Mouse (Mus musculus): ENCODE data around the gene E2f1. TPM values are rescaled to one million over a fixed set of nuclear protein-coding genes. Genes with fewer than 3 reads are reported as not detected.

The E2f1 gene
- polyA plus RNA-seq, 1 experiment from 2014 or later: 5.7 TPM

- DNase-seq (ENCODE audit: low spot score): no peak
- no peaks in the 10 kb centered on the region for H3K9me3 ChIP-seq (ENCODE audit: control insufficient read depth, low read length)
- H3K27me3 ChIP-seq (ENCODE audit: control insufficient read depth, insufficient read depth, low read length): no peaks in the 10 kb centered on the region
- peaks cover 5% of the 10 kb centered on the region for H3K4me1 ChIP-seq (replicated peaks; ENCODE audit: control insufficient read depth, insufficient read depth)
- no peak for ATAC-seq (ENCODE audit: low FRiP score, low TSS enrichment)
- 36% methylated on average over 8 of the region's 8 CpGs for WGBS
- TF ChIP-seq CTCF (IDR thresholded peaks at IDR 0.05; ENCODE audit: low read depth): no peak
- no peak for TF ChIP-seq EP300 (optimal IDR thresholded peaks at IDR 0.05)
- H3K36me3 ChIP-seq (ENCODE audit: control insufficient read depth, insufficient read depth, low read length): peaks cover 3% of the 10 kb centered on the region; the same call in 1 of the 2 replicates
- H3K27ac ChIP-seq (replicated peaks): no peak overlapping the region
- H3K9ac ChIP-seq (ENCODE audit: low read length): peak overlapping the region; percentile 4; the same call in 1 of the 2 replicates
- H3K4me3 ChIP-seq (ENCODE audit: low read depth, low read length): no peak overlapping the region
- no peak overlapping the region for H3K4me2 ChIP-seq (replicated peaks; ENCODE audit: low read depth)
Measured at GRCm38 (mm10) chr2:154566641-154567040, 3.1 kb downstream of the E2f1 start.

DNA sequence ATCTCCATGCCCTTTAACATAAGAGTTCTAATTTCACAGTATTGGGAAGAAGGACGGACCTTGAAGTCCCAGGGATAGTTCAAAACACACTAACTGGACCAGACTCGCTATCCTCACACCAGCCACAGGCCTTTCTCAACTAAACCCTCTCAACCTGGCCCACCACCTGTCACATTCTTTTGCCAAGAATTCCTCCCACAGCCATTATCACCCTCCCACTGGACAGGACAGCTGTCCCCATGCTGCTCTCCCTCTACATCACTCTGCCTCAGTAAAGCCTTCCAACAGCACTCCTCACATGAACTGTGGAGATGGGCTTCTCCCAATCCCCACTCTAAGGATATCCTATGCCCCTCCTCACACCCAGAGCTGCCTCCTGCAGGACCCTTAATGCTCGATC lies 4.1 kb downstream of the E2f1 start:
- Histone ChIP-seq H3K27me3 (ENCODE audit: control insufficient read depth, insufficient read depth, low read length) (no peaks in the 10 kb centered on the region), H3K4me3 (ENCODE audit: low read depth, low read length) (no peak overlapping the region), H3K4me2 (replicated peaks; ENCODE audit: low read depth) (no peak overlapping the region), H3K9ac (ENCODE audit: low read length) (no peak overlapping the region), H3K4me1 (replicated peaks; ENCODE audit: control insufficient read depth, insufficient read depth) (peaks cover 3% of the 10 kb centered on the region; the same call in 1 of the 2 replicates), H3K36me3 (ENCODE audit: control insufficient read depth, insufficient read depth, low read length) (peaks cover 6% of the 10 kb centered on the region; the same call in 1 of the 2 replicates), H3K9me3 (ENCODE audit: control insufficient read depth, low read length) (no peaks in the 10 kb centered on the region), H3K27ac (replicated peaks) (no peak overlapping the region)
- DNase-seq (ENCODE audit: low spot score) (no peak), ATAC-seq (ENCODE audit: low FRiP score, low TSS enrichment) (no peak)
- no peak for TF ChIP-seq CTCF (IDR thresholded peaks at IDR 0.05; ENCODE audit: low read depth)
- TF ChIP-seq EP300 (optimal IDR thresholded peaks at IDR 0.05): no peak
- 84% methylated on average over 3 of the region's 3 CpGs for WGBS

- WGBS: 85% methylated on average over 22 of the region's 22 CpGs
- Histone ChIP-seq H3K27ac (replicated peaks) (no peak overlapping the region), H3K4me2 (replicated peaks; ENCODE audit: low read depth) (no peak overlapping the region), H3K9ac (ENCODE audit: low read length) (no peak overlapping the region), H3K36me3 (ENCODE audit: control insufficient read depth, insufficient read depth, low read length) (peaks cover 6% of the 10 kb centered on the region; the same call in 1 of the 2 replicates), H3K9me3 (ENCODE audit: control insufficient read depth, low read length) (no peaks in the 10 kb centered on the region), H3K27me3 (ENCODE audit: control insufficient read depth, insufficient read depth, low read length) (no peaks in the 10 kb centered on the region), H3K4me1 (replicated peaks; ENCODE audit: control insufficient read depth, insufficient read depth) (peaks cover 3% of the 10 kb centered on the region; the same call in 1 of the 2 replicates), H3K4me3 (ENCODE audit: low read depth, low read length) (no peak overlapping the region)
- no peak for ATAC-seq (ENCODE audit: low FRiP score, low TSS enrichment)
- DNase-seq (ENCODE audit: low spot score): no peak
- TF ChIP-seq CTCF (IDR thresholded peaks at IDR 0.05; ENCODE audit: low read depth): no peak
- TF ChIP-seq EP300 (optimal IDR thresholded peaks at IDR 0.05): no peak
Measured at GRCm38 (mm10) chr2:154563612-154564170, 6.0 kb downstream of the E2f1 start.

- 0 out of 2 replicates have a peak, but pooled peaks have one; percentile 41 for ATAC-seq (ENCODE audit: low FRiP score, low TSS enrichment)
- Histone ChIP-seq H3K27ac (replicated peaks) (no peak within 1 kb of the TSS), H3K36me3 (ENCODE audit: control insufficient read depth, insufficient read depth, low read length) (peaks cover 6% of the 10 kb centered on the region; the same call in 1 of the 2 replicates), H3K27me3 (ENCODE audit: control insufficient read depth, insufficient read depth, low read length) (no peaks in the 10 kb centered on the region), H3K4me1 (replicated peaks; ENCODE audit: control insufficient read depth, insufficient read depth) (no peaks in the 10 kb centered on the region), H3K9me3 (ENCODE audit: control insufficient read depth, low read length) (no peaks in the 10 kb centered on the region), H3K4me2 (replicated peaks; ENCODE audit: low read depth) (peak within 1 kb of the TSS; percentile 52), H3K4me3 (ENCODE audit: low read depth, low read length) (peak within 1 kb of the TSS; percentile 18), H3K9ac (ENCODE audit: low read length) (peak within 1 kb of the TSS; percentile 38; the same call in 1 of the 2 replicates)
- 13% methylated on average over 26 of the region's 34 CpGs for WGBS
- peak; percentile 56 for DNase-seq (ENCODE audit: low spot score)
- TF ChIP-seq EP300 (optimal IDR thresholded peaks at IDR 0.05): no peak
- no peak for TF ChIP-seq CTCF (IDR thresholded peaks at IDR 0.05; ENCODE audit: low read depth)
Measured at GRCm38 (mm10) chr2:154558264-154559039, 11.2 kb downstream of the E2f1 start, which contains the start of gene Necab3. Gene Necab3 (minus strand): TSS chr2:154558890.

DNA sequence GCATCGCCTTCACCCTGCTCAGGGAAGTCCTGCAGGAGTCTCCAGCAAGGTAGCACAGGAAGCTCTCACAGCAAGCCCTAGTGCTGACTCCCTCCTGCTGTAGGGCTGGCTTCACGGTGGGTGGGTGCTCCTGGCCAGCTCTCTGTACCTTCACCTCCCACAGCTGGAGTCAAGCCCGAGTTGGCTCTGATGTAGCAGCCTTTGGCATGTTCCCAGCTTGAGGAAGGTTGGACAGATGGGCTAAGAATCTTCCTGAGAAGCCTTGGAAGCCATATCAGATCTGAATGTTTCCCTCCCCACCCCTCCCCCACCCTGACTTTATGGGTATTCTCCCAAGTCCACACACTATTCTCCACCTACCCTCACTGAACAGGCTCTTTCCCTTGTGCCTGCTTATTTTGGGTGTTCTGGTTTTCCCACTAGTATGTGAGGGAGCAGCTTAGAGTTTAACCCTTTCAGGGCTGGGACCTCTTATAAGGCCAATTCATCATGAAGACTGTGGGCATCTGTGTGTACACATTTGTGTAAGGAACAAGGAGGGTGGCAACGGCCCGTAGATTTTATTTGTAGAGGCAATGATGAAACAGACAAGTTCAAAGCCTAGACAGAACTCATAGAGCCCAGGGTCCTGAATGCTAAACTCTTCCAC lies 12.4 kb downstream of the E2f1 start:
- ATAC-seq (ENCODE audit: low FRiP score, low TSS enrichment): no peak
- Histone ChIP-seq H3K9me3 (ENCODE audit: control insufficient read depth, low read length) (no peaks in the 10 kb centered on the region), H3K27ac (replicated peaks) (no peak overlapping the region), H3K36me3 (ENCODE audit: control insufficient read depth, insufficient read depth, low read length) (peaks cover 6% of the 10 kb centered on the region; the same call in 1 of the 2 replicates), H3K9ac (ENCODE audit: low read length) (no peak overlapping the region), H3K4me3 (ENCODE audit: low read depth, low read length) (no peak overlapping the region), H3K4me1 (replicated peaks; ENCODE audit: control insufficient read depth, insufficient read depth) (peaks cover 2% of the 10 kb centered on the region; the same call in 1 of the 2 replicates), H3K4me2 (replicated peaks; ENCODE audit: low read depth) (no peak overlapping the region), H3K27me3 (ENCODE audit: control insufficient read depth, insufficient read depth, low read length) (no peaks in the 10 kb centered on the region)
- no peak for TF ChIP-seq CTCF (IDR thresholded peaks at IDR 0.05; ENCODE audit: low read depth)
- no peak for TF ChIP-seq EP300 (optimal IDR thresholded peaks at IDR 0.05)
- DNase-seq (ENCODE audit: low spot score): peak; percentile 36
- WGBS: 32% methylated on average over 5 of the region's 5 CpGs

All from stomach, postnatal 0 days (tissue).